Mouse (Mus musculus) urinary bladder, postnatal 10 days (tissue): ENCODE measurements around the gene Zic4.

Experiments used
- DNase-seq: peaks from one replicate; pipeline ENCODE4 v3.0.0; 2022; ENCODE audit warnings: low spot score

Gene Zic4

GRCm38 (mm10) chr9:91361856-91362601 is at the start of gene Zic4:
Gene Zic4, plus strand, starts transcription at chr9:91362413.
- no peak for DNase-seq

- no peak for DNase-seq
Observed at GRCm38 (mm10) chr9:91347591-91347990, 14.6 kb upstream of the Zic4 start.

GRCm38 (mm10) chr9:91348746-91349145 is 13.5 kb upstream of the Zic4 start:
- DNase-seq: no peak

GRCm38 (mm10) chr9:91350211-91350791 is 11.9 kb upstream of the Zic4 start:
- DNase-seq: no peak

- DNase-seq: no peak
Observed at GRCm38 (mm10) chr9:91350861-91351291, 11.3 kb upstream of the Zic4 start.

- no peak for DNase-seq
Observed at GRCm38 (mm10) chr9:91351361-91351760, 10.9 kb upstream of the Zic4 start.

- DNase-seq: no peak
Observed at GRCm38 (mm10) chr9:91351961-91352411, 10.2 kb upstream of the Zic4 start.

- no peak for DNase-seq
Observed at GRCm38 (mm10) chr9:91352786-91353185, 9.4 kb upstream of the Zic4 start.

GRCm38 (mm10) chr9:91353551-91354433 is 8.4 kb upstream of the Zic4 start:
- no peak for DNase-seq

- DNase-seq: no peak
Observed at GRCm38 (mm10) chr9:91354434-91355269, 7.6 kb upstream of the Zic4 start.

GRCm38 (mm10) chr9:91355270-91355589 is 7.0 kb upstream of the Zic4 start:
- no peak for DNase-seq

GRCm38 (mm10) chr9:91355629-91356352 is 6.4 kb upstream of the Zic4 start:
- no peak for DNase-seq

- no peak for DNase-seq
Observed at GRCm38 (mm10) chr9:91356353-91356740, 5.9 kb upstream of the Zic4 start.

- no peak for DNase-seq
Observed at GRCm38 (mm10) chr9:91357321-91357720, 4.9 kb upstream of the Zic4 start.

- DNase-seq: no peak
Observed at GRCm38 (mm10) chr9:91358851-91359687, 3.1 kb upstream of the Zic4 start.

- no peak for DNase-seq
Observed at GRCm38 (mm10) chr9:91360151-91361032, 1.8 kb upstream of the Zic4 start.

- DNase-seq: no peak
Observed at GRCm38 (mm10) chr9:91361033-91361855, 969 bp upstream of the Zic4 start.

- no peak for DNase-seq
Observed at GRCm38 (mm10) chr9:91363011-91363730, 958 bp downstream of the Zic4 start.
